Mouse (Mus musculus): ENCODE measurements at regions not wholly inside any gene's neighbourhood (a gene's known extent, or its start where the extent isn't known, plus 50 kb on each side); places are given as distances from the start of the nearest gene placed in this dataset. TPM values are rescaled to one million over a fixed set of nuclear protein-coding genes. Genes with fewer than 3 reads are reported as not detected.

- Histone ChIP-seq H3K9ac (no peak overlapping the region), H3K27ac (no peak overlapping the region), H3K36me3 (no peaks in the 10 kb centered on the region), H3K27me3 (replicated peaks) (no peaks in the 10 kb centered on the region), H3K4me3 (no peak overlapping the region), H3K4me1 (peaks cover 11% of the 10 kb centered on the region), H3K4me2 (replicated peaks) (no peak overlapping the region), H3K9me3 (no peaks in the 10 kb centered on the region)
- WGBS, result 9% methylated on average over 5 of the region's 5 CpGs
- peak; percentile 48; the same call in 1 of the 2 replicates for ATAC-seq (ENCODE audit: low FRiP score, low read depth)
Measured at GRCm38 (mm10) chr7:115415147-115415561, 623.4 kb downstream of the Sox6 start.

Small RNA genes in the stretch of these regions (microRNA-seq; reads per million reads assigned to microRNA genes)
- not detected for gene Gm27684

Data from neural tube, embryonic 12.5 days (tissue).